Mouse (Mus musculus): ENCODE measurements at regions not wholly inside any gene's neighbourhood (a gene's known extent, or its start where the extent isn't known, plus 50 kb on each side); places are given as distances from the start of the nearest gene placed in this dataset.

DNA sequence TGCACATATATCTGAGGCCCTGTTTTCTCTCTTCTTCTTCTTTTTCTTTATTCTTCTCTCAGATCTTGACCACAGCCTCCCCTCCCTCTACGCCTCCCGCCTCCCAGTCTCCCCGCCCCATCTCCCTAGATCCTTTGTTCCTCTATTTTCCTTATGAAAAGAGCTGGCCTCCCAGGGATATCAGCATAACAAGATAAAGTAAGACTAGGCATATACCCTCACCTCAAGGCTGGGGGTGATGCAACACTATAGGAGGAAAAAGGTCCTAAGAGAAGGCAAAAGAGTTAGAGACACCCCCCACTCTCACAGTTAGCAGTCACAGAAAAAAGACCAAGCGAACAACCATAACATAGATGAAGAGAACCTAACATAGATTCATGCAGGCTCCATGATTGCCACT is 57.5 kb upstream of the Pgrmc2 start:
- TF ChIP-seq TCF12 (IDR thresholded peaks at IDR 0.05; ENCODE audit: low read depth, low read length) (no peak), RCOR1 (conservative IDR thresholded peaks at IDR 0.05; ENCODE audit: low read depth, low read length) (no peak), KAT2A (IDR thresholded peaks at IDR 0.05; ENCODE audit: insufficient replicate concordance, low read length) (no peak), MXI1 (IDR thresholded peaks at IDR 0.05; ENCODE audit: low read depth, low read length) (no peak), ZKSCAN1 (IDR thresholded peaks at IDR 0.05; ENCODE audit: borderline replicate concordance, low read depth, low read length) (no peak), CTCF (conservative IDR thresholded peaks at IDR 0.05 in 1 of 2, IDR thresholded peaks at IDR 0.05 in 1 of 2; ENCODE audit: low read depth in 2 of 2, low read length in 2 of 2) (no peak), POLR2A (IDR thresholded peaks at IDR 0.05; ENCODE audit: low read depth, low read length) (no peak), BHLHE40 (IDR thresholded peaks at IDR 0.05; ENCODE audit: low read depth, low read length) (no peak)

Measured in CH12.LX (cell line).